Mouse (Mus musculus) CH12.LX (cell line): ENCODE measurements around the gene Cct3. TPM values are rescaled to one million over a fixed set of nuclear protein-coding genes. Genes with fewer than 3 reads are reported as not detected.

Experiments
- DNase-seq: peaks from one replicate; pipeline ENCODE4 v3.0.0-alpha.2; 2013; ENCODE audit errors: extremely low read depth
- H3K27ac ChIP-seq: 2 replicates; pipeline ENCODE4 v1.5.1; 2012; ENCODE audit warnings: low read depth, mild to moderate bottlenecking, control low read depth, moderate library complexity; ENCODE audit not compliant: insufficient read depth
- H3K27me3 ChIP-seq: replicated peaks from 2 replicates; pipeline ENCODE3; 2012; ENCODE audit warnings: inconsistent platforms
- H3K36me3 ChIP-seq, 2 experiments: replicated peaks in 1 of 2; 2 replicates each; pipeline versions ENCODE3 to v1.6.1; 2012; ENCODE audit warnings: inconsistent platforms in 1 of 2, low read length in 1 of 2, mild to moderate bottlenecking in 1 of 2, mixed read lengths in 1 of 2, moderate library complexity in 1 of 2; ENCODE audit not compliant: control insufficient read depth in 1 of 2, insufficient read depth in 1 of 2
- H3K4me1 ChIP-seq, 2 experiments: 2 replicates each; pipeline ENCODE4 v1.6.1; 2012; ENCODE audit warnings: inconsistent platforms in 1 of 2, moderate library complexity in 1 of 2; ENCODE audit not compliant: insufficient read depth in 2 of 2, control insufficient read depth in 1 of 2
- H3K4me2 ChIP-seq: 2 replicates; pipeline ENCODE4 v1.6.1; 2012; ENCODE audit warnings: low read depth, mild to moderate bottlenecking, control low read depth; ENCODE audit not compliant: poor library complexity, insufficient read depth, severe bottlenecking
- H3K4me3 ChIP-seq, 3 experiments: fragments of 150-350 bp in 1 of 3; sonication (generic) in 1 of 3; replicated peaks in 1 of 3; 2 replicates each; pipeline versions ENCODE3 to v1.5.1; 2011 to 2012; ENCODE audit warnings: low read depth in 2 of 3, low read length in 2 of 3, mild to moderate bottlenecking in 2 of 3, moderate library complexity in 2 of 3, control low read depth in 1 of 3, improper control_type of control experiment in 1 of 3, inconsistent platforms in 1 of 3, mixed read lengths in 1 of 3; ENCODE audit not compliant: poor library complexity in 1 of 3
- H3K79me2 ChIP-seq: replicated peaks from 2 replicates; pipeline ENCODE4 v1.6.1; 2012; ENCODE audit warnings: mild to moderate bottlenecking, moderate library complexity; ENCODE audit not compliant: control insufficient read depth, poor library complexity, insufficient read depth, severe bottlenecking; ENCODE audit errors: extremely low read depth
- H3K9ac ChIP-seq: 2 replicates; pipeline ENCODE4 v1.6.1; 2012; ENCODE audit warnings: low read depth, mild to moderate bottlenecking, control low read depth, moderate library complexity; ENCODE audit not compliant: insufficient read depth
- H3K9me3 ChIP-seq: replicated peaks from 2 replicates; pipeline ENCODE3; 2012; ENCODE audit warnings: low read length, inconsistent platforms, mixed read lengths
- CHD1 ChIP-seq: IDR thresholded peaks from 2 replicates; pipeline ENCODE4 v1.6.1; 2012; ENCODE audit warnings: low read depth, low read length, improper control_type of control experiment, inconsistent platforms
- CHD2 ChIP-seq: IDR thresholded peaks from 2 replicates; pipeline ENCODE4 v1.6.1; 2011; ENCODE audit warnings: low read length, improper control_type of control experiment
- CTCF ChIP-seq, 2 experiments: IDR thresholded peaks in 1 of 2; conservative IDR thresholded peaks in 1 of 2; 2 replicates each; pipeline ENCODE4 v1.5.1; 2011 to 2012; ENCODE audit warnings: low read depth in 2 of 2, low read length in 2 of 2, improper control_type of control experiment in 1 of 2, inconsistent platforms in 1 of 2, mild to moderate bottlenecking in 1 of 2, moderate library complexity in 1 of 2
- ELF1 ChIP-seq: IDR thresholded peaks from 2 replicates; pipeline ENCODE4 v1.6.1; 2014; ENCODE audit warnings: low read depth, mild to moderate bottlenecking, inconsistent platforms, low read length, improper control_type of control experiment
- EP300 ChIP-seq: IDR thresholded peaks from 2 replicates; pipeline ENCODE4 v1.6.1; 2011; ENCODE audit warnings: low read length, improper control_type of control experiment
- HCFC1 ChIP-seq: IDR thresholded peaks from 2 replicates; pipeline ENCODE4 v1.6.1; 2012; ENCODE audit warnings: low read depth, mild to moderate bottlenecking, inconsistent platforms, low read length, improper control_type of control experiment
- JUN ChIP-seq: IDR thresholded peaks from 2 replicates; pipeline ENCODE4 v1.6.1; 2011; ENCODE audit warnings: low read depth, mild to moderate bottlenecking, low read length, improper control_type of control experiment, moderate library complexity; ENCODE audit not compliant: insufficient read depth
- KAT2A ChIP-seq: IDR thresholded peaks from 2 replicates; pipeline ENCODE4 v1.6.1; 2012; ENCODE audit warnings: low read length, improper control_type of control experiment, inconsistent platforms; ENCODE audit not compliant: insufficient replicate concordance
- MAX ChIP-seq: IDR thresholded peaks from 2 replicates; pipeline ENCODE4 v1.6.1; 2011; ENCODE audit warnings: low read length, improper control_type of control experiment
- MAZ ChIP-seq: IDR thresholded peaks from 2 replicates; pipeline ENCODE4 v1.6.1; 2012; ENCODE audit warnings: low read depth, mild to moderate bottlenecking, inconsistent platforms, low read length, improper control_type of control experiment, moderate library complexity
- MXI1 ChIP-seq: IDR thresholded peaks from 2 replicates; pipeline ENCODE4 v1.6.1; 2011; ENCODE audit warnings: mild to moderate bottlenecking, low read depth, low read length, improper control_type of control experiment
- MYC ChIP-seq: IDR thresholded peaks from 2 replicates; pipeline ENCODE4 v1.6.1; 2011; ENCODE audit warnings: low read depth, mild to moderate bottlenecking, improper control_type of control experiment, low read length
- NRF1 ChIP-seq: IDR thresholded peaks from 2 replicates; pipeline ENCODE4 v1.6.1; 2014; ENCODE audit warnings: low read depth, mild to moderate bottlenecking, inconsistent platforms, low read length, improper control_type of control experiment, moderate library complexity
- PAX5 ChIP-seq: IDR thresholded peaks from 2 replicates; pipeline ENCODE4 v1.6.1; 2012; ENCODE audit warnings: low read length, inconsistent platforms, mixed read lengths
- POLR2A ChIP-seq: IDR thresholded peaks from 2 replicates; pipeline ENCODE4 v1.6.1; 2011; ENCODE audit warnings: low read depth, mild to moderate bottlenecking, improper control_type of control experiment, low read length
- POLR2AphosphoS2 ChIP-seq: IDR thresholded peaks from 2 replicates; pipeline ENCODE4 v1.6.1; 2011; ENCODE audit warnings: low read depth, low read length, improper control_type of control experiment
- RAD21 ChIP-seq: IDR thresholded peaks from 2 replicates; pipeline ENCODE4 v1.6.1; 2011; ENCODE audit warnings: low read depth, mild to moderate bottlenecking, low read length, improper control_type of control experiment, moderate library complexity
- RCOR1 ChIP-seq: conservative IDR thresholded peaks from 2 replicates; pipeline ENCODE4 v1.6.1; 2012; ENCODE audit warnings: low read depth, mild to moderate bottlenecking, inconsistent platforms, low read length, improper control_type of control experiment
- SIN3A ChIP-seq: IDR thresholded peaks from 2 replicates; pipeline ENCODE4 v1.6.1; 2012; ENCODE audit warnings: low read length, improper control_type of control experiment, inconsistent platforms
- SMC3 ChIP-seq: IDR thresholded peaks from 2 replicates; pipeline ENCODE4 v1.6.1; 2011; ENCODE audit warnings: low read depth, low read length, improper control_type of control experiment
- TCF12 ChIP-seq: IDR thresholded peaks from 2 replicates; pipeline ENCODE4 v1.6.1; 2014; ENCODE audit warnings: low read depth, mild to moderate bottlenecking, inconsistent platforms, low read length, improper control_type of control experiment
- ZKSCAN1 ChIP-seq: IDR thresholded peaks from 2 replicates; pipeline ENCODE4 v1.6.1; 2012; ENCODE audit warnings: low read depth, inconsistent platforms, low read length, improper control_type of control experiment, borderline replicate concordance
- dilution Hi-C: fragments of 300-500 bp; cut with MboI; formaldehyde crosslinking; loops from 2 replicates; pipeline ENCODE4 v1.14.3; 2020; ENCODE audit warnings: low sequenced_read_pairs; ENCODE audit not compliant: extremely low pct_unique_long_range_greater_than_20kb, extremely low pct_ligation_motif_present
- in situ Hi-C: fragments of 300-500 bp; cut with MboI; formaldehyde crosslinking; loops from 3 replicates; pipeline ENCODE4 v1.14.3; 2019; ENCODE audit warnings: low sequenced_read_pairs, low pct_ligation_motif_present, low pct_unique_long_range_greater_than_20kb, mixed read lengths
- polyA plus RNA-seq: library from polyadenylated mRNA; unstranded; fragments of >175 nt; gene quantifications from 2 replicates; pipeline ENCODE4 v1.2.1, GENCODE M21; 2012; ENCODE audit warnings: low read depth; ENCODE audit not compliant: insufficient read length
- total RNA-seq, 2 experiments: library from RNA; depleted of rRNA; stranded (reverse); fragments of 300-350 nt in 1 of 2; fragments of >200 nt in 1 of 2; gene quantifications; 2 replicates each; pipeline ENCODE4 v1.2.3; 2012 to 2014

The Cct3 gene
- total and polyA plus RNA-seq, 3 experiments, result 546 to 755 (median 742) TPM

DNA sequence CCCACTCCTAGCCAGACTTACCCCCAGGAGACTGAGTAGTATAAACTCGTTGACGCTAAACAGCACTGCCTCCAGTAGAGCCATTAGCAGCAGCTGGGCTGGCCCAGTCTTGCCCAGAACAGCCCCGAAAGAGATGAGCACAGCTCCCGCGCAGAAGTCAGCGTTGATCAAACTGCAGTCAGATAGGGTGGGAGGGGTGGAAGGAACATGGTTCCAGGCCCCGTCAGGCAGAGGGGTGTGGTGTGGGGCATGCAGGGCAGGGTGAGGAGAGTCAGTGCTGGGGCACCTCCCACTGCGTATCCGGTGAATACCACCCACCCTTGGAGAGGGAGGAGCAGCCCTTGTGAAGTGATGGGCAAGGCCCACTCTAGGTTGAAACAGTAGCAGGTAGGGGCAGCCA is 49.2 kb upstream of the Cct3 start:
- DNase-seq, result no peak
- Histone ChIP-seq H3K9me3 (no peaks in the 10 kb centered on the region), H3K27ac (no peak overlapping the region), H3K4me2 (no peak overlapping the region), H3K9ac (no peak overlapping the region), H3K79me2 (no peaks in the 10 kb centered on the region), H3K27me3 (peaks cover 59% of the 10 kb centered on the region), H3K36me3 (no peaks in the 10 kb centered on the region), H3K4me3 (no peak overlapping the region), H3K4me1 (peaks cover 10 to 21% of the 10 kb centered on the region in 2 experiments)
- TF ChIP-seq SIN3A, result no peak
- no peak for TF ChIP-seq RCOR1
- TF ChIP-seq MAZ, result no peak
- no peak for TF ChIP-seq MAX
- TF ChIP-seq RAD21, result no peak
- TF ChIP-seq HCFC1, result no peak
- in situ Hi-C loops, result no loop called here
- dilution Hi-C loops, result no loop called here

DNA sequence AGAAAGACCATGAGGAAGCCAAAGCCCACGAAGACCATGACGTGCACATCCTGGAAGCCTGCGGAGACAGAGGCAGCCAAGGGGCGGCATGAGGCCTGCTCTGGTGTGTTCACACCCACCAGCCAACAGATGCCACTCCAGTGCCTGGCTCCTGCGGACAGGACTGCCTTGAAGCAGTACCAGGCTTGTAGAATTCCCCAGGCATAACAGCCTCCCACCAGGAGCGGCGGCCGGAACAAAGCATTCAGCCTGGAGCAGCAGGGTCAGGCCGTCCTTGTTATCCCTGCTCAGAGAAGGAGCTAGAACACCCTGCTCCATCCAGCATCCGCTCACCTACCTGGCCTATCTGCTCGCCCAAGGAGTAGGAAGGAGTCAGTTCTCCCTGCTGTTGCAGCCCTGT is 48.5 kb upstream of the Cct3 start:
- no peaks in the 10 kb centered on the region for H3K9me3 ChIP-seq
- no peaks in the 10 kb centered on the region for H3K79me2 ChIP-seq
- dilution Hi-C loops, result no loop called here
- no peaks in the 10 kb centered on the region for H3K36me3 ChIP-seq
- H3K4me3 ChIP-seq, result no peak overlapping the region
- no peak overlapping the region for H3K9ac ChIP-seq
- H3K27ac ChIP-seq, result no peak overlapping the region
- TF ChIP-seq CTCF (conservative IDR thresholded peaks at IDR 0.05 in 1 of 2, IDR thresholded peaks at IDR 0.05 in 1 of 2; ENCODE audit: low read depth in 2 of 2, low read length in 2 of 2) (no peak), POLR2AphosphoS2 (no peak), CHD2 (no peak), NRF1 (no peak), ZKSCAN1 (no peak), SMC3 (no peak), MYC (no peak), ELF1 (no peak), CHD1 (no peak), PAX5 (no peak), POLR2A (no peak)
- no peak for DNase-seq
- peaks cover 59% of the 10 kb centered on the region for H3K27me3 ChIP-seq
- H3K4me1 ChIP-seq, result peaks cover 10 to 14% of the 10 kb centered on the region in 2 experiments
- in situ Hi-C loops, result no loop called here
- H3K4me2 ChIP-seq, result no peak overlapping the region

DNA sequence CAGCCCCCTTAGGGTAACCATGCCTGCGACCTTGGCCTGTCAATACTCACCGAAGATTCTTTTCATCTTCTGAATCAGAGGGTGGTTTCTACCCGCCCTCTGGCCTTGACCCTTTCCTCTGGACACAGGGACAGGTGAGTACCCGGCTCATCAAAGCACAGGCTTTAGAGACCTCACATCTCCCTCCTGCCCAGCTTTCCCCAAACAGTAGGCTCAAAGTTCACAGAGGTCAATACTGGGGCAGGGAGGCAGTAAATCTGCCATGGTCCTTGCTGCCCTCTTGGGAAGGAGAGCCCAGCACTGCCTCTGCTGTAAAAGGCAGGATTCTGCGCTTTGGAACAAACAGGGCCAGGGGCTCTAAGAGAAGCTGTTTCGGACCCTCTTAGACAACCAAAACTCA is 44.2 kb upstream of the Cct3 start:
- no peaks in the 10 kb centered on the region for H3K9me3 ChIP-seq
- peaks cover 2 to 29% of the 10 kb centered on the region in 2 experiments; a peak in 3 of 4 replicates for H3K4me1 ChIP-seq
- H3K27me3 ChIP-seq, result peaks cover 59% of the 10 kb centered on the region
- no peaks in the 10 kb centered on the region for H3K79me2 ChIP-seq
- H3K9ac ChIP-seq, result no peak overlapping the region
- in situ Hi-C loops (no loop called here), dilution Hi-C loops (no loop called here)
- no peak overlapping the region for H3K4me3 ChIP-seq
- no peak for DNase-seq
- no peak overlapping the region for H3K27ac ChIP-seq
- no peak overlapping the region for H3K4me2 ChIP-seq
- no peak for TF ChIP-seq JUN
- TF ChIP-seq KAT2A, result no peak
- TF ChIP-seq POLR2AphosphoS2, result no peak
- TF ChIP-seq EP300, result no peak
- no peak for TF ChIP-seq MXI1
- TF ChIP-seq SIN3A, result no peak
- no peak for TF ChIP-seq TCF12
- no peaks in the 10 kb centered on the region for H3K36me3 ChIP-seq
